Mouse (Mus musculus) central nervous system, embryonic 11.5 days (tissue): Measurements from ENCODE around the gene Slfn4. TPM values are rescaled to one million over a fixed set of nuclear protein-coding genes. Genes with fewer than 3 reads are reported as not detected.

Source experiments
- polyA plus RNA-seq: library from polyadenylated mRNA; depleted of rRNA; stranded (reverse); fragments of >200 nt; gene quantifications from 2 replicates; pipeline ENCODE4 v1.2.3, GENCODE M21; 2012; rRNA removed

Gene Slfn4
- polyA plus RNA-seq, result 0.02 TPM in 1 of 2 replicates, not detected in the other

GRCm38 (mm10) chr11:83174948-83175539 lies at the start of gene Slfn4:
Slfn4 (plus strand) TSS chr11:83175186.

GRCm38 (mm10) chr11:83191134-83191893 lies 16.3 kb downstream of the Slfn4 start, which contains the start of gene Slfn3:
Slfn3 (plus strand) TSS chr11:83191330.

Other genes with a start within 250 kb of the Slfn4 start
- gene Slfn5, start 223.8 kb upstream of the Slfn4 start, polyA plus RNA-seq, result 0.71 and 0.74 TPM in 2 replicates
- 6.4 and 8.4 TPM in 2 replicates for gene Slfn9, start 183.4 kb upstream of the Slfn4 start, polyA plus RNA-seq
- gene Slfn8, start 154.4 kb upstream of the Slfn4 start, polyA plus RNA-seq, result 0.17 and 0.22 TPM in 2 replicates
- 1.1 and 1.7 TPM in 2 replicates for gene Slfn2, start 110.1 kb upstream of the Slfn4 start, polyA plus RNA-seq
- gene Slfn1, start 58.3 kb upstream of the Slfn4 start, polyA plus RNA-seq, result 0.02 TPM in 1 of 2 replicates, not detected in the other
- gene Slfn3, start 16.1 kb downstream of the Slfn4 start, polyA plus RNA-seq, result 0.60 and 0.61 TPM in 2 replicates
- 0.47 and 0.87 TPM in 2 replicates for gene Slfn14, start 111.5 kb downstream of the Slfn4 start, polyA plus RNA-seq
- gene Ap2b1, start 123.8 kb downstream of the Slfn4 start, polyA plus RNA-seq, result 67.5 and 90.3 TPM in 2 replicates
- gene Pex12, start 127.4 kb downstream of the Slfn4 start, polyA plus RNA-seq, result 9.6 and 10.0 TPM in 2 replicates
- 13.3 TPM in 2 replicates for gene Rasl10b, start 234.0 kb downstream of the Slfn4 start, polyA plus RNA-seq